Mouse (Mus musculus): ENCODE measurements around the gene Tanc2. TPM values are rescaled to one million over a fixed set of nuclear protein-coding genes. Genes with fewer than 3 reads are reported as not detected.

Gene Tanc2
- polyA plus RNA-seq, 1 experiment, result 8.0 TPM

DNA sequence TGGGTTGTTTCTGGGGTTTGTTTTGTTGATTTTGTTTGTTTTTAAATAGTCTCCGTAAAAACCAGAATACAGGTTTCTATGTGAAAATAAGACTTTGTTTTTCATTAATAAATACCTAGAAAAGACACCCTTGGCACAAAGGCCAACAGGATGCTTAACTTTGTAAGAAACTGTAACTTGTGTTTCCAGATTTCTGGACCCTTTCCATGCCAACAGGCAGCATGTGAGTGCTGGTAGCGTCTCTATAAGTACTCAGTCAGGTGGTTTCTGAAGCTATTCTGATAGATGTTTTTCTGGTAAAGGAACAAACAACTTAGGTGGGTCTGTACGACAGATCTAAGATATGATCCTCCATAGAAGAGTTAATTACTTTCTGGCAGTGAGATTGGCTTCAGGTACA is 26.2 kb upstream of the Tanc2 start:
- Histone ChIP-seq H3K4me1 (ENCODE audit: control insufficient read depth, insufficient read depth, low read length) (no peaks in the 10 kb centered on the region), H3K4me3 (ENCODE audit: low read depth, low read length) (no peak overlapping the region), H3K27me3 (ENCODE audit: control insufficient read depth, insufficient read depth, low read length, poor library complexity, severe bottlenecking) (no peaks in the 10 kb centered on the region; the same call in 1 of the 2 replicates), H3K36me3 (ENCODE audit: control insufficient read depth, insufficient read depth, low read length, poor library complexity, severe bottlenecking) (no peaks in the 10 kb centered on the region), H3K9ac (ENCODE audit: low read depth, poor library complexity, severe bottlenecking) (no peak overlapping the region), H3K27ac (ENCODE audit: insufficient read depth, low read length) (no peak overlapping the region), H3K9me3 (replicated peaks; ENCODE audit: control insufficient read depth, insufficient read depth, low read length, poor library complexity, severe bottlenecking) (no peaks in the 10 kb centered on the region)
- no peak for TF ChIP-seq POLR2A (IDR thresholded peaks at IDR 0.05; ENCODE audit: insufficient read depth, low read length)
- no peak for TF ChIP-seq CTCF (IDR thresholded peaks at IDR 0.05; ENCODE audit: low read depth, low read length)
- no peak for TF ChIP-seq EP300 (IDR thresholded peaks at IDR 0.05; ENCODE audit: insufficient read depth, low read depth, low read length)

DNA sequence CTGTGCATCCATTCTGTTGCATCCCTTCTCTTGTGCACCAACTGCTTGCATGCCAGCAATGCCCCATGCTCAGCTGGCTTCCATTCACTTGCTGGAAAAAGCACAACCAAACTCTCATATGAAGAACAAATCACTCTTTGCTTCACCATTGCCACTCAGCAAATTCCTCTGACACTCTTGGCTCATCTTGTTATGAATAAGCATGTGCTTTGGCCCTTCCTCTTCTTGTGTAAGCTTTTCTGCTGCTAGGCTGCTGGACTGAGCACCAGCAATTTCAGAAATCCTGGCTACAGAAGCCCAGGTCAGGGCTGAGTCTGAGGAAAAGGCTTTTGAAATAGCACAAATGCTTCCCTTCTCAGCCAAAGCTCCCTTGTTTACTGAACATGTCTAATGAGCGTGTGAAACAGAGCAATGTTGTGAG is 22.6 kb upstream of the Tanc2 start:
- Histone ChIP-seq H3K9ac (ENCODE audit: low read depth, poor library complexity, severe bottlenecking) (no peak overlapping the region), H3K4me3 (ENCODE audit: low read depth, low read length) (no peak overlapping the region), H3K4me1 (ENCODE audit: control insufficient read depth, insufficient read depth, low read length) (no peaks in the 10 kb centered on the region), H3K9me3 (replicated peaks; ENCODE audit: control insufficient read depth, insufficient read depth, low read length, poor library complexity, severe bottlenecking) (no peaks in the 10 kb centered on the region), H3K27me3 (ENCODE audit: control insufficient read depth, insufficient read depth, low read length, poor library complexity, severe bottlenecking) (no peaks in the 10 kb centered on the region; the same call in 1 of the 2 replicates), H3K27ac (ENCODE audit: insufficient read depth, low read length) (no peak overlapping the region), H3K36me3 (ENCODE audit: control insufficient read depth, insufficient read depth, low read length, poor library complexity, severe bottlenecking) (no peaks in the 10 kb centered on the region)
- TF ChIP-seq POLR2A (IDR thresholded peaks at IDR 0.05; ENCODE audit: insufficient read depth, low read length), result no peak
- no peak for TF ChIP-seq EP300 (IDR thresholded peaks at IDR 0.05; ENCODE audit: insufficient read depth, low read depth, low read length)
- TF ChIP-seq CTCF (IDR thresholded peaks at IDR 0.05; ENCODE audit: low read depth, low read length), result no peak

DNA sequence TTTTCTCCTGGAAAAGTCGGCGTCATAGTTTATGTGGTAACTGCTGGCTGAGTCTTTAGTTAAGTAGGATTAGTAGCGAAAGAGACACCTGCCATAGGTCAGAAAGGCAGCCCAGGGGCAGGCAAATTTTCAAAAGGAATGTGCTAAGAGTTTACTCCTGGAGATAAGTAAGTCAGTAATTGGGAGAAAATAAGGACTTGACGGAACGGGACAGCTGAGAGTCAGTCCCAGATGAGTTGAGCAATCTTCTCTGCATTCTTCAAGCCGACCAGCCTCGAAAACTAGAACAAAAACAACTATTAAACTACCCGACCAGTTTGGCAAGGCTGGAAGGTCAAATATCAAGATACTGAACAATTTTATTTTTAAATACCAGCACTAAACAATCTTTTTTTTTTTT is 17.8 kb upstream of the Tanc2 start:
- no peak overlapping the region for H3K9ac ChIP-seq (ENCODE audit: low read depth, poor library complexity, severe bottlenecking)
- no peaks in the 10 kb centered on the region for H3K4me1 ChIP-seq (ENCODE audit: control insufficient read depth, insufficient read depth, low read length)
- no peaks in the 10 kb centered on the region for H3K36me3 ChIP-seq (ENCODE audit: control insufficient read depth, insufficient read depth, low read length, poor library complexity, severe bottlenecking)
- H3K27me3 ChIP-seq (ENCODE audit: control insufficient read depth, insufficient read depth, low read length, poor library complexity, severe bottlenecking), result no peaks in the 10 kb centered on the region; the same call in 1 of the 2 replicates
- H3K9me3 ChIP-seq (replicated peaks; ENCODE audit: control insufficient read depth, insufficient read depth, low read length, poor library complexity, severe bottlenecking), result no peaks in the 10 kb centered on the region
- TF ChIP-seq CTCF (IDR thresholded peaks at IDR 0.05; ENCODE audit: low read depth, low read length) (no peak), POLR2A (IDR thresholded peaks at IDR 0.05; ENCODE audit: insufficient read depth, low read length) (no peak), EP300 (IDR thresholded peaks at IDR 0.05; ENCODE audit: insufficient read depth, low read depth, low read length) (no peak)
- H3K27ac ChIP-seq (ENCODE audit: insufficient read depth, low read length), result no peak overlapping the region
- H3K4me3 ChIP-seq (ENCODE audit: low read depth, low read length), result no peak overlapping the region

DNA sequence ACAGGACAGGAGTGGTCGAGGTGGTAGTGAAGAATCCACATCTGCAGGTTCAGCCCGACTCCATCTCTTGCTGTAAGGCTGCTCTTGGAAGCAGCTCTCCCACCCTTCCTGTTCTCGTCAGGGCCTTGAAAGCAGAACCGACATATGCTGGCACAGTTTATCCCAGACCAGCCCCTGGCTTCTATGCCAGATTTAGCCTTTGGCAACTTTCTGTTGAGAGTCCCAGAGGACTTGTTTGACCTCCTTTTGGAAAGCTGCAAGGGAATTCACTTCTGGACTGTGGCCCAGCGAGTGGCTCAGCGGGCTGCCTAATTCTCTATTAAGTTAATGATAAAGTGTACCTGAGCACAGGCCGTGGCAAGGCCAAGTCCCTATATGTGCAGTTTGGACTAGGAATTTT is 15.5 kb upstream of the Tanc2 start:
- TF ChIP-seq EP300 (IDR thresholded peaks at IDR 0.05; ENCODE audit: insufficient read depth, low read depth, low read length), result no peak
- no peak for TF ChIP-seq POLR2A (IDR thresholded peaks at IDR 0.05; ENCODE audit: insufficient read depth, low read length)
- no peak for TF ChIP-seq CTCF (IDR thresholded peaks at IDR 0.05; ENCODE audit: low read depth, low read length)
- Histone ChIP-seq H3K27ac (ENCODE audit: insufficient read depth, low read length) (no peak overlapping the region), H3K9ac (ENCODE audit: low read depth, poor library complexity, severe bottlenecking) (no peak overlapping the region), H3K9me3 (replicated peaks; ENCODE audit: control insufficient read depth, insufficient read depth, low read length, poor library complexity, severe bottlenecking) (no peaks in the 10 kb centered on the region), H3K4me1 (ENCODE audit: control insufficient read depth, insufficient read depth, low read length) (no peaks in the 10 kb centered on the region), H3K36me3 (ENCODE audit: control insufficient read depth, insufficient read depth, low read length, poor library complexity, severe bottlenecking) (no peaks in the 10 kb centered on the region), H3K27me3 (ENCODE audit: control insufficient read depth, insufficient read depth, low read length, poor library complexity, severe bottlenecking) (no peaks in the 10 kb centered on the region), H3K4me3 (ENCODE audit: low read depth, low read length) (no peak overlapping the region)

DNA sequence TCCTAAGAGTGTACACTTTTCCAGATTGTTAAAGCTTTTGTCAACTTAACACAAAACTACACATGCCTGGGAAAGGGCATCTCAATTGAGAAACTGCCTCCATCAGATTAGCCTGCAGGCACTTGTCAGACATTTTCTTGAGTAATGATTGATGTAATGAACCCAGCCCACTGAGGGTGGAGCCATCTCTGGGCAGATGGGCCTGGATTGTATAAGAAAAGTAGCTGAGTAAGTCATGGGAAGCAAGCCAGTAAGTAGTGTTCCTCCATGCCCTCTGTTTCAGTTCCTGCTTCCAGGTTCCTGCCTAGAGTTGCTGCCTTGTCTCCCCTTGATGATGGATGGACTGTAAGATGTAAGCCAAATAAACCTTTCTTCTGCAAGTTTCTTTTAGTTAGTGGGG is 12.6 kb upstream of the Tanc2 start:
- H3K9me3 ChIP-seq (replicated peaks; ENCODE audit: control insufficient read depth, insufficient read depth, low read length, poor library complexity, severe bottlenecking), result no peaks in the 10 kb centered on the region
- H3K9ac ChIP-seq (ENCODE audit: low read depth, poor library complexity, severe bottlenecking), result no peak overlapping the region
- no peaks in the 10 kb centered on the region for H3K4me1 ChIP-seq (ENCODE audit: control insufficient read depth, insufficient read depth, low read length)
- H3K36me3 ChIP-seq (ENCODE audit: control insufficient read depth, insufficient read depth, low read length, poor library complexity, severe bottlenecking), result no peaks in the 10 kb centered on the region
- no peak overlapping the region for H3K27ac ChIP-seq (ENCODE audit: insufficient read depth, low read length)
- TF ChIP-seq CTCF (IDR thresholded peaks at IDR 0.05; ENCODE audit: low read depth, low read length) (no peak), POLR2A (IDR thresholded peaks at IDR 0.05; ENCODE audit: insufficient read depth, low read length) (no peak), EP300 (IDR thresholded peaks at IDR 0.05; ENCODE audit: insufficient read depth, low read depth, low read length) (no peak)
- no peaks in the 10 kb centered on the region for H3K27me3 ChIP-seq (ENCODE audit: control insufficient read depth, insufficient read depth, low read length, poor library complexity, severe bottlenecking)
- no peak overlapping the region for H3K4me3 ChIP-seq (ENCODE audit: low read depth, low read length)

DNA sequence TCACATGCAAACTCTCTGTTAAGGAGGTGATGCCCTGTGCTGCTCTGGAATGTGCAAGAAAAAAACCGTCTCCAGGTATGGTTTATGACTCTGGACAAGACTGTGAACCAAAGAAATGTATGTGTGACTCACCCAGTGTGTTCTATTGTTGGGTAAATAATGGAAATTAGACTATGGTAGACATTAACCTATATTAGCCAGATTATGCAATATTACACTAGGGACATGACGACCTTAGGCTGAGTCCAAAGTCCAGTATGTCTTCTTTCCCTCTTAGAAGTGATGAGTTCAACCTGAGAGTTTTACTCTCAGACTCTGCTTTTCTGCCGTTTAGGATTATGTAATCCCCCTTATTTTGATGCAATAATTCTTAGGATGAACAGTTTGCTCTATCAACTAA is 7.8 kb upstream of the Tanc2 start:
- Histone ChIP-seq H3K27me3 (ENCODE audit: control insufficient read depth, insufficient read depth, low read length, poor library complexity, severe bottlenecking) (no peaks in the 10 kb centered on the region), H3K27ac (ENCODE audit: insufficient read depth, low read length) (no peak overlapping the region), H3K4me1 (ENCODE audit: control insufficient read depth, insufficient read depth, low read length) (no peaks in the 10 kb centered on the region), H3K9ac (ENCODE audit: low read depth, poor library complexity, severe bottlenecking) (no peak overlapping the region), H3K9me3 (replicated peaks; ENCODE audit: control insufficient read depth, insufficient read depth, low read length, poor library complexity, severe bottlenecking) (no peaks in the 10 kb centered on the region), H3K4me3 (ENCODE audit: low read depth, low read length) (no peak overlapping the region), H3K36me3 (ENCODE audit: control insufficient read depth, insufficient read depth, low read length, poor library complexity, severe bottlenecking) (no peaks in the 10 kb centered on the region)
- TF ChIP-seq EP300 (IDR thresholded peaks at IDR 0.05; ENCODE audit: insufficient read depth, low read depth, low read length), result no peak
- TF ChIP-seq POLR2A (IDR thresholded peaks at IDR 0.05; ENCODE audit: insufficient read depth, low read length), result no peak
- no peak for TF ChIP-seq CTCF (IDR thresholded peaks at IDR 0.05; ENCODE audit: low read depth, low read length)

Measured in ES-Bruce4 (cell line).